Mouse (Mus musculus) layer of hippocampus, adult 9-10 months (tissue): ENCODE results near the gene Gabra6.

Experiments
- DNase-seq: peaks from one replicate; pipeline ENCODE4 v3.0.0; 2022; ENCODE audit warnings: low spot score

The Gabra6 gene

DNA sequence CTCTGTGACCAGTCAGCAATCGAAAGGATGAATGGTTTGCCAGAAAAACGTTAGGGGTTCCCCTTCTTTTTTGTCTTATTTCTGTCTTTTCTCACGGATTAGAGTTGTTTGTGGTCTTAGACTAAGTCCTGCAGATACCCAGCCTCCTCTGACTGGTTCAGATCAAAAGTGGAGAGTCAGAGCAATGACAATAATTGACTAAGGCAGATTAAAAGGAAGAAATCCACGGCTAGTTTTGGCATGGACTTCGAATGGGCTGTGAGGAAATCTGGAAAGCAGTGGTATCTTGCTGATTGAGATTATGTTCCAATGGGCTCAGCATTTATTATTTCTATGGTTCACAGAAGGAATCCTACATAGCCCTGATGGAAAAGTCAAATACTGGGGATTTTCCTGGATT, at the start of gene Gabra6:
Gene Gabra6 (minus strand): TSS at position 191 of the 400 bp plus-strand sequence.
- no peak for DNase-seq

DNA sequence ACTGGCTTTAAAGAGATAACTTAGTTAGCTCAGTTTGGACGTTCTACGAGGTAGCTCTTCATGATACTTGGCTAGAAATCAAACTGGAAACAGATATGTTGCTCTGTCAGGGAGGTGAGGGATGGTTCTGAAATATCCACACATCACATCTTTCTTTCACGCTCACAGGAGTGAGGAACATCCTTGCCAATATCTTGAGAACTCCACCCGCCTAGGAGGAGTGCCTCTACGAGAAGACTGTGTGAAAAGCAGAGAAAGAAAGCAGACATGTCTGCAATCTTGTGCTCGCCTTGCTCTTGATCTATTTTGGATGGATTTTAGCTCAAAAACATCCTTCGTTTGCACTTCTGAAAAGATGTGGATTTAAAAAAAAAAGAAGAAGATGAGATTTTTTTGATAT, 44.7 kb upstream of the Gabra6 start:
- no peak for DNase-seq

DNA sequence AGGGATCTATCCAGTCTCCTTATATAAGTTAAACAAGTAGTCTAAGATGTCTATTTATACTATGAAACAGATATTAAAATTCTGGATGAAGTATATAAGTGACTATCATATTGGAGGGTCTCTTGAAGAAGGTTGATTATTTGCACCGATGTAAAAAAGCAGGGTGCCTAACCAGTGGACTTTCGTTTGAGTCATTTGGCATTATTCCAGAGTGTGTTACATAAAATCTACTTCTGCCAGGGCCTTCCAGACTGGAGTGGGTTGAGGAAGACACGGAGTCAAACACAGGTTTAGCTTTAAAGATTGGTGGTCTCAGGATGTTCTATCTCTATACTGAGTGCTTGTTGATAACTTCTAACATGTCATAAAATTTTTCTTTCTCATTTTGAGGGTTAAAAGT, 11.2 kb upstream of the Gabra6 start:
- DNase-seq: no peak

DNA sequence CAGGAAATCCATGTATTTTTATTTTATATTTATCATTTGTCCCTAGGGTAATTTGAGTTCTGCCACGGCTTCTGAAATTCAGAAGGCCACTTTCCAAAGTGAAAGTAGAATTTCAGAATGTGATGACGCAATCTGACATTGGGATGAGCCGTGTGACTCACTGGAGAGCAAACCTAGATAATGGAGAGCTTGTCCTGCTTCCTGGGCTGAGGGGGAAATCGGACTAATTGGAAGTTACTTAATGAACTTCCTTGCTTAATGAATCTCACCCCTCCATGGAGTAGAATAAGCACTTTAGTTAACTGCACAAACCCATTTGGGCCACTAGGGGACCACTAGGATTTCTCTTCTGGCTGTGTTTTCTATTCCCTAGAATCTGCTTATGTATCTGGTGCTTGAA, 5.4 kb upstream of the Gabra6 start:
- DNase-seq: no peak

DNA sequence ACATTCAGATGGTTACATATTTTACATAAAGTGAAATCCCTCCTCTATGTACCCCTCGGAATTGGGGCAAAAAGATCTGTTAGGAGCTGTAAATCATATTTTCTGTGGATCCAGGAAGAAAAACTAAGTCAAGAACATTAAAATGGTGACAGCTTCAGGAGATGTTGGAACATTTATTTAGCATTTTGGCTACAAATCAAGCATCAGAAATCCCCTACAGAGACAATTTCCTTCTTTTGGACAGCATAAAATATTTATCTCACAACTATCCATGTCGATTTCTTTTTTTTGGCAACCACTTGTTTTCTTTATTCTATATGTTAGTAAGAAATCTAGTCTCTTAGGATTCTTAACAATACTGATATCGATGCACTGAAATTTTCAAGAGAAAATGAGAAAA, 688 bp upstream of the Gabra6 start:
- DNase-seq: no peak

DNA sequence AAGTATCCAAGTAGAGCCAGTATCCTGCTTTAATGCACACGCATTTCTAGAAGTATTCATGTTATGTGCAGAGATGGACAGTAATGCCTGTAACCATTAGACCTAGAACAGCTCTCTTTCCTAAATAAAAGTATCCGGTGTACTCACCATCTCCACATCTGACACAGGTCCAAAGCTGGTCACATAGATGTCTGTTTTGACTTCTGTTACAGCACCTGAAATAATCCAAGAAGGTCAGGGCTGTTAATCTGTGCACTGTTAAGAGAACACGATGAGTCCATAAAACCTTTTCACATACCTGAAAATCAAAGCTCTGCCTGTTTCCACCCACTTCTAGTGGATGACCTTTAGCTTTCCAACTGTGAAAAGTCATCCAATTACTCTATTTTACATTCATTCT, 1.4 kb downstream of the Gabra6 start:
- no peak for DNase-seq

DNA sequence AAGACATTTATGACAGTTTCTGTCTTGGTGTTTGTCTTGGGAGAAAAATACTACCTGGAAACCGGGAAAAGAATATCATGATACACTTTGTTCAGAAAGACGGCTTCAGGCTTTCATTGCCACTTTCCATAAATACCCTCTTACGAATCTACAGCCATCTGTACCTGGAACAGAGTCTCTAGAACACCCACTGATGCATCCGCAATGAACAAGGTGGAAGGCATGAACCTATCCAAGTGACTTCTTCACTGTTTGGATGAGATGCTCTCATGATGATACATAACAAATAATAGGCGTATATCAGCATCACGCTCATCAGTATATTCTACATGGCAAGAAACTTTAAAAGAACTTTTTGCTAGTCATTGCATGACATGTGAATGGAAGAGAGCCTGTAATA, 1.8 kb downstream of the Gabra6 start:
- DNase-seq: no peak

DNA sequence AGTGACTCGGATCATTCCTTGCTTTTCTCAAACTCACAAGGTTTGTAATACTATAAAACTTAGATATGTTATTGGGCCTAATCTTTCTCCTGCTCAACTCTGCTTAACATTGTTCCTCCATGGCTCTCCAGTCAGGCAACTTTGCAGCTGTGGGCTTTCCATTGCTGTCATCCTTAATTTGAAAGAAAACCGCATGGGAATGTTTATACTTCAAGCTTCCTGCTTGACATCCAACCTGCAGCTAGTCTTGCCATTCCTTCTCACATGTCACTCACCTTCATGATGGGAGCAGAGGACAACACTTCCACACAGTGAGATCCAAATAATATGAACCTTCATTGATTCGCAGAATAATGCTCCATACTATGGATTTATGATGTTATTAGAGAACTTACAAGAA, 2.9 kb downstream of the Gabra6 start:
- DNase-seq: no peak

DNA sequence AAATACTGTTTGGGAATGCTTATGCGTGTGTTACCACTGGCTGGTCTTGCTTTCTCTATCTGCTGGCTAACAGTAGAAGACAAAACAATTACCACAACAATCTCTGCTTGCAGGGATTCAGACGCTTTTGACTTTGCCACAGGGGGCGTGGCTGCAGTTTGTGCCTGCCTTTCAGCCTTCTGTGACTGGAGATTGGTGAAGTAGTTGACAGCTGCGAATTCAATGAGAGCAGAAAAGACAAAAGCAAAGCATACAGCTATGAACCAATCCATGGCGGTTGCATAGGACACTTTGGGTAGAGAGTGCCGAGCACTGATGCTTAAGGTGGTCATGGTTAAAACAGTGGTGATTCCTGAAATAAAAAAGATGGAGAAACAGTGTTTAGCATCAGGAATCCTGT, 6.0 kb downstream of the Gabra6 start:
- no peak for DNase-seq

DNA sequence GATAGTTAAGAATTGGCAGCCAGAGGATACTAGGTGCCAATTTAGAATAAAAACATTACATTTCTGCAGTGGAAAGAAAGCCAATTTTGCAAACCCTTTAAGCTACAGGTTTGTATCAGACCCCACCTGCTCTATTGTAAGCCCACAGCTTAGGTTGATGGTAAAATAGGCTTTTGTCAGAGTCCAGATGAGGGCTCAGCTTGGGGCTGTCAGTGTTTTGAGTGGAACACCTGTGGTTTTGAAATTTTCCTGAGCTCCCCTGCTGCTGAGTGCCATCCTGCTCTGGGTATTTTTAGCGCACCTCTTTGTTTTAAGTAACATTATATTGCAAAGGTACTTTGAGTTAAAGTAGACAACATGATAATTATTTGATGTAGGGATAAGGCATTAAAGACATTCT, 10.0 kb downstream of the Gabra6 start:
- no peak for DNase-seq

DNA sequence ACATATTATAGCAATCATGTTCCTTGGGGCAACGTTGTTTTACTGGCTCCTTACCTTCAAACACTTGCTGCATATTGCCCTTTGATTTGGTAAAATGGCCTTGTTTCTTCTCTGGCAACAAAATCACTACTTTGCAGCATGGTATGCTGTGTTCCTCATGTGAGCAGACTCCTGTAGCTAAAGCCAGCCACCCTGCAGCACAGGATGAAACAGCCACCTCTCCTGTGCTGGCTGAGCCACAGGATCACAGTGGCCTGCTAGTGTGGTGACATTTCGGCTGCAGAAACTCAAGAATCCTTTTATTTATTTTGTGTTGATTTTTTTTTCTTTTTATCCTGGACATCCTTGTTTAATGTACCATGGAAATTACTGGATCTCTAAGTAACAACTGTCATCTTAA, 11.8 kb downstream of the Gabra6 start:
- no peak for DNase-seq

DNA sequence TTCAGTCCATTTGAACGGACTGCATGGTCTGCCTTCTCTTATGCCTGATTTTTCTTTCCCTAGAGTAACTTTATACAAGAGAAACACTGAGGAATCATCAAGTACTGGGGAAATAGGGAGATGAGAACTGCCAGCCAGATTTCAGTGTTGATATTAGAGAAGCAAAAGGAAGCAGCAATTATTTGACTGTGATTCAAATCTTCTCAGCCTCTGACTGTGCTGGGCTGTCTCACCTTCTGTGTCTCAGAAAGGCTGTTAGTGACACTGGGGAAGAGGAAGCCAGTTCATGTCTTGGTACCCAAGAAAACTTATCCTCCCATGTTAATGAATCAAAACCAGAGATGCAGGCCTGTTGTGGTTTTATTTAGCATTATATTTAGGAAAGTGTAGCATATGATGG, 14.8 kb downstream of the Gabra6 start:
- DNase-seq: no peak

DNA sequence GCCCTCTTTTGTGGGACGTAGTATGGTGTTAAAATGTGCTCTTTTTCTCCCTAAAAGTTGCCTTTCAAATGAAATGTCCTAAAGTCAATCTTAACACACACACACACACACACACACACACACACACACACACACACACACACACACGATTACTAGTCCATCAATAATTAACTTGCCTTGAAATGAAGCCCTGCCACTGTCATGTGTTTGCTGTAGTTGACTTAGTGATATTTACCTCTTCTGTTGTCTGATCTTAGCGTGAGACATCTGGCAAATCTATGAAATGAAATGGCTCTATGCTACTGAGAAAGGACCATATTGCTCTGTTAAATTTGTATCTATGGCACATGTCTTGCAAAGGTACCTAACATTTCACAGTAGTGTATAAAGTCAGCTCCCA, 61.9 kb downstream of the Gabra6 start:
- DNase-seq: no peak
